Mouse (Mus musculus): ENCODE data around the gene Ppp1r16b. TPM values are rescaled to one million over a fixed set of nuclear protein-coding genes. Genes with fewer than 3 reads are reported as not detected.
A peak's percentile ranks its signal among the peaks of the same experiment; 100 is the strongest.

Ppp1r16b gene
- polyA plus RNA-seq, 1 experiment from 2014 or later: 2.8 TPM

DNA sequence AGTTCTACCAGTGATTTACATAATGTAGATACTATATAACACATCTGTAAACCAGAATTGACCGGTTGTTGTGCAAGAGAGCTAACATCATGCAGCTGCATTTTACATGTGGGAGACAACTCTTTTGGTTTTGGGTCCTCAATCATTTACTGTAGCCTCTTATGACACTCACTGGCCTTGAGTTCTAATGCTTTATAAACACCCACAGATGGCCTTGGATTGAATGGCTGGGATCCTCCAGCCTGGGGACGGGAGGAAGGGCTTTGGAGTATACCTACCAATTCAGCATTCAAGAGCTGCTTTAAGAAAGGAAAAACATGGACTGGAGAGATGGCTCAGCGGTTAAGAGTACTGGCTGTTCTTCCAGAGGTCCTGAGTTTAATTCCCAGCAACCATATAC lies 5.9 kb upstream of the Ppp1r16b start:
- WGBS: 77% methylated on average over 3 of the region's 3 CpGs
- no peaks in the 10 kb centered on the region for H3K36me3 ChIP-seq (ENCODE audit: control insufficient read depth, insufficient read depth, low read length)
- DNase-seq (ENCODE audit: low spot score): no peak

DNA sequence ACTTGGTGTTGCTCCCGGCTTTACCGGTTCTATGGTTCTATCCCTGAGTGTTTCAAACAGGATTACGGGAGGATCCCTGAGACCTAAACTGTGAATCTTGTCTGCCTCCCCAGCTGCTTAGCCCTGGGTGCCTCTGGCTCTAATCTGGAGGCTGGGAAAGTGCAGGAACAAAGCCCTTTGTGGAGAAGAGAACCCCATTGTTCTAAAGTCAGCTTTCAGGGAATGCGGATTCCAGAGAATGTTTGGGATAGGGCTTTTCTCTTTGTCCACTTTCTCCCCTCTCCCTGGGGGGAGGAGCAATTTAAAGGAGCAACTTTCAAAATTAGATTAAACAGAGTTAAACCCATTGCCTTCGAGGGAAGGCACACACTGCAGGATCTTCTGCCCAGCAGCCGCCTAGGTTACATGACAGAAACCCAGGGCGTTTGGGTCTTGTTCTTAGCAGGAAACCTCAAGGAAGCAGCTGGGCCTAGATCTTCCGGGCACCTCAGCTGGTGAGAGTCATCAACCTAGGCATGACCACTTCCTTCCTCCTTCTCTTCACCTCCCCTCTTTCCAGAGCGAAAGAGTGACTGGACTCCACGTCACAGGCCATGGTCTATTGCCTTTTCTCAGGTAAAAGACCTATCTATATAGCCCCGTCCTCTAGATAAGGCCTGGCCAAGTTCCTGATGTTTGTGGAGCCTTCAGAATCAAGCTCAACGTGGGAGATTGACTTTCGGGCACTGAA lies 1.0 kb downstream of the Ppp1r16b start:
- H3K36me3 ChIP-seq (ENCODE audit: control insufficient read depth, insufficient read depth, low read length): no peaks in the 10 kb centered on the region
- peak overlapping the region; percentile 99; the same call in 1 of the 2 replicates for H3K4me2 ChIP-seq (ENCODE audit: low read depth, low read length, severe bottlenecking)
- no peak overlapping the region; the same call in 1 of the 2 replicates for H3K9ac ChIP-seq (ENCODE audit: low read length)
- no peak overlapping the region for H3K4me3 ChIP-seq (ENCODE audit: low read depth, low read length)
- DNase-seq (ENCODE audit: low spot score) (no peak), ATAC-seq (replicated peaks; ENCODE audit: low FRiP score) (no peak)
- H3K9me3 ChIP-seq (ENCODE audit: control insufficient read depth, low read length): no peaks in the 10 kb centered on the region
- H3K4me1 ChIP-seq (replicated peaks; ENCODE audit: control insufficient read depth, insufficient read depth, low read length): peaks cover 13% of the 10 kb centered on the region
- WGBS: 26% methylated on average over 13 of the region's 13 CpGs
- peaks cover 26% of the 10 kb centered on the region for H3K27me3 ChIP-seq (ENCODE audit: control insufficient read depth, insufficient read depth, low read length)
- no peak overlapping the region for H3K27ac ChIP-seq (ENCODE audit: low read depth, low read length)

More for the DNA sequence above, 5.9 kb upstream of the Ppp1r16b start:
- no peak overlapping the region for H3K27ac ChIP-seq (ENCODE audit: low read depth, low read length)
- 0 out of 2 replicates have a peak, but pooled peaks cover 2% of the 10 kb centered on the region for H3K4me1 ChIP-seq (replicated peaks; ENCODE audit: control insufficient read depth, insufficient read depth, low read length)
- H3K4me2 ChIP-seq (ENCODE audit: low read depth, low read length, severe bottlenecking): no peak overlapping the region
- no peaks in the 10 kb centered on the region for H3K9me3 ChIP-seq (ENCODE audit: control insufficient read depth, low read length)
- no peak overlapping the region for H3K4me3 ChIP-seq (ENCODE audit: low read depth, low read length)
- no peaks in the 10 kb centered on the region for H3K27me3 ChIP-seq (ENCODE audit: control insufficient read depth, insufficient read depth, low read length)
- H3K9ac ChIP-seq (ENCODE audit: low read length): no peak overlapping the region
- ATAC-seq (replicated peaks; ENCODE audit: low FRiP score): no peak

DNA sequence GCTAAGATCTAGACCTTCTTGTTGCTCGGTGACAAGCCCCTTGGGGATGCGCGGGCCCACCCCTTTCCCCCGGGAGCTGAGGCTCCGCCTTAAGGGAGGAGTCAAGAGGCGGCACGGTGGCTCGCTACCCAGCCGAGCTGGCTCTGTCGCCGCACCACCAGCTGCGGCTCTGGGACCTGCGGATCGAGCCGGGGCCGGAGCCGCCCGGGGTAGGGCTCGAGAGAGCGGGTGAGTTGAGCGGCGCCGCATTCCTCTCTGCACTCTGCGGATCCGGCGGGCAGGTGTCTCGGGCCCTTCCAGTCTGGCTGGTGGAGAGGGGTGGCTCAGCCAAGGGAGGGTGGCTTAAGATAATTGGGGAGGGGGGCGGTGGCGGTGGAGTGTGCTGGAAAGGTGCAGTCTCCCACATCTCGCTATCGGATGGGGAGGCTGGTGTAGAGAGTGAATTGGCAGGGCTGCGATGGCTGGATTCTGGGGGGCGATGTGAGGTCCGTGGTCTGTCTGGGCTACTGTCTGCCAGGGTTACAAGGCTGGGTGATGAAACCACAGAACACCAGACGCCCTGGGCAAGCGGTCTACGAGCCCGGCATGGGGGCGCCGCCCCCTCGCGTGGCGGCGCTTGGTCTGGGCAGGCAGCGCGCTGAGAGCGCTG lies 1.9 kb downstream of the Ppp1r16b start:
- WGBS: under 1% methylated on average over 47 of the region's 47 CpGs
- no peak overlapping the region for H3K27ac ChIP-seq (ENCODE audit: low read depth, low read length)
- peaks cover 13% of the 10 kb centered on the region for H3K4me1 ChIP-seq (replicated peaks; ENCODE audit: control insufficient read depth, insufficient read depth, low read length)
- peak; percentile 86 for DNase-seq (ENCODE audit: low spot score)
- H3K4me3 ChIP-seq (ENCODE audit: low read depth, low read length): peak overlapping the region; percentile 52
- H3K9me3 ChIP-seq (ENCODE audit: control insufficient read depth, low read length): no peaks in the 10 kb centered on the region
- peaks cover 26% of the 10 kb centered on the region for H3K27me3 ChIP-seq (ENCODE audit: control insufficient read depth, insufficient read depth, low read length)
- peak; percentile 85 for ATAC-seq (replicated peaks; ENCODE audit: low FRiP score)
- H3K4me2 ChIP-seq (ENCODE audit: low read depth, low read length, severe bottlenecking): peak overlapping the region; percentile 99
- no peaks in the 10 kb centered on the region for H3K36me3 ChIP-seq (ENCODE audit: control insufficient read depth, insufficient read depth, low read length)
- H3K9ac ChIP-seq (ENCODE audit: low read length): peak overlapping the region; percentile 53

DNA sequence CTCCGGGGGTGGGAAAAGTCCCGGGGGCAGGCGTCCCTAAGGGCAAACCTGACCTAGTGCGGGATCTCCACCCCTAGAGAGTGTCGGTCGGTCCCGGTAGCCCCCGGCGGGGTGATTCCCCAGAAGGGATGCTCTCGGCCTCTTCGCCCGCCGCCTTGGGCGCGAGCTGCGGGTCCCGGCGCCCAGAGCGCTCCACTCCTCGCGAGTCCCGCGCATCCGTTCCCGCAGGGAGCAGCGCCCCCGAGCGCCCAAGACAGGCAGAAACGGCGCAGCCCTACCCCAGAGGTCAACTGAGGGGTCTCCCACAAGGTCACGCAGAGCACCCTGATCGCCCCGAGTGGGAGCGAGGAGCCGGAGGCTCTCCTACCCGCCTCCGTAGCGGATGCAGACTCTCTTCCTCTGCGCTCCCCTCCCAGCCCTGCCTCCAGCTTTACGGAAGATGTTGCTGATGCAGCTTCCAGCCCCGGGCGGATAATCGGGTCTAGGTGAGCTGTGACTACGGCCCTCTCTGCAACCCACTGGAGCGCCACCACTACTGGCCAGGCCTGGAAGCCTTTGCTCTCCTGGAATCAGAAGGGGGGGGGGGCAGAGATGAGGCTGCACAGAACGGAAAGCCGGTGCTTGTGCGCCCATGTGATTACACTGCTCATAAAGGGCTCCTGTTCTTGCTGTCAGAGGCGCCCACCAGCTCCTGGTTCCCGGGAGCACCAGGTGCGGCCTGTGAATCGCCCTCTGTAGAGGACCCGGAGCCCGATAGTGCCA lies 2.7 kb downstream of the Ppp1r16b start:
- Histone ChIP-seq H3K9ac (ENCODE audit: low read length) (peak overlapping the region; percentile 53), H3K27me3 (ENCODE audit: control insufficient read depth, insufficient read depth, low read length) (peaks cover 26% of the 10 kb centered on the region), H3K36me3 (ENCODE audit: control insufficient read depth, insufficient read depth, low read length) (no peaks in the 10 kb centered on the region), H3K4me1 (replicated peaks; ENCODE audit: control insufficient read depth, insufficient read depth, low read length) (peaks cover 13% of the 10 kb centered on the region), H3K27ac (ENCODE audit: low read depth, low read length) (no peak overlapping the region), H3K4me2 (ENCODE audit: low read depth, low read length, severe bottlenecking) (peak overlapping the region; percentile 99), H3K9me3 (ENCODE audit: control insufficient read depth, low read length) (no peaks in the 10 kb centered on the region), H3K4me3 (ENCODE audit: low read depth, low read length) (peak overlapping the region; percentile 52)
- peak; percentile 34 for ATAC-seq (replicated peaks; ENCODE audit: low FRiP score)
- peak; percentile 78 for DNase-seq (ENCODE audit: low spot score)
- under 1% methylated on average over 54 of the region's 54 CpGs for WGBS

DNA sequence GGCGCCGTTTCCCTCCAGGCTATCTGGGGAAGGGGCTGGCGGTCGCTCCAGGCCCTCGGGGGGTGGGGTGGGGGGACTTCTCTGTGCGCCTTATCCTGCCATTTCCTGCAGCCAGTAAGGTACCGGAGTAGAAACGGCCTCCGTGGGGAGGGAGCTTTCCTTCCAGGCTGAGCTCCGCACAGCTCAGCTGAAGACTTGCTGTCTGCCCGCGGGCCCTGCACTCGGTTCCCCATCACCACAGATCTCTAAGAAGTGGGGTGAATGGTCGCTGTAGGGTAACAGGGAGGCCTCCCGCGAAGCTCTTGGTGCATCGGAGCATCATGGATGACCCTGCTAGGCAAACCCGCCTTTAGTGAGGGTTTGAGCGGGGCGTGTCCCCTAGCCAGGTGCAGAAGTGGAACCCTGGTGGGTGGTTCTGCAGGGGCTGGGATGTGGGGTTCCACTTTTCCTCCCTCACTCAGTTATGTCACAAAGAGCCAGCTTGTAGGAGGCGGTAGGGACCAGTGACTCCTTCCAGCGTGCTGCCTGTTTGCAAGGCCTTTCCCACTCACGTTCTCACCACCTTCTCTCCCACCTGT lies 3.3 kb downstream of the Ppp1r16b start:
- ATAC-seq (replicated peaks; ENCODE audit: low FRiP score) (no peak), DNase-seq (ENCODE audit: low spot score) (no peak)
- Histone ChIP-seq H3K27ac (ENCODE audit: low read depth, low read length) (no peak overlapping the region), H3K4me2 (ENCODE audit: low read depth, low read length, severe bottlenecking) (peak overlapping the region; percentile 99), H3K36me3 (ENCODE audit: control insufficient read depth, insufficient read depth, low read length) (no peaks in the 10 kb centered on the region), H3K9me3 (ENCODE audit: control insufficient read depth, low read length) (no peaks in the 10 kb centered on the region), H3K4me1 (replicated peaks; ENCODE audit: control insufficient read depth, insufficient read depth, low read length) (peaks cover 15% of the 10 kb centered on the region), H3K27me3 (ENCODE audit: control insufficient read depth, insufficient read depth, low read length) (peaks cover 26% of the 10 kb centered on the region), H3K4me3 (ENCODE audit: low read depth, low read length) (peak overlapping the region; percentile 52), H3K9ac (ENCODE audit: low read length) (peak overlapping the region; percentile 53)
- 9% methylated on average over 23 of the region's 23 CpGs for WGBS

DNA sequence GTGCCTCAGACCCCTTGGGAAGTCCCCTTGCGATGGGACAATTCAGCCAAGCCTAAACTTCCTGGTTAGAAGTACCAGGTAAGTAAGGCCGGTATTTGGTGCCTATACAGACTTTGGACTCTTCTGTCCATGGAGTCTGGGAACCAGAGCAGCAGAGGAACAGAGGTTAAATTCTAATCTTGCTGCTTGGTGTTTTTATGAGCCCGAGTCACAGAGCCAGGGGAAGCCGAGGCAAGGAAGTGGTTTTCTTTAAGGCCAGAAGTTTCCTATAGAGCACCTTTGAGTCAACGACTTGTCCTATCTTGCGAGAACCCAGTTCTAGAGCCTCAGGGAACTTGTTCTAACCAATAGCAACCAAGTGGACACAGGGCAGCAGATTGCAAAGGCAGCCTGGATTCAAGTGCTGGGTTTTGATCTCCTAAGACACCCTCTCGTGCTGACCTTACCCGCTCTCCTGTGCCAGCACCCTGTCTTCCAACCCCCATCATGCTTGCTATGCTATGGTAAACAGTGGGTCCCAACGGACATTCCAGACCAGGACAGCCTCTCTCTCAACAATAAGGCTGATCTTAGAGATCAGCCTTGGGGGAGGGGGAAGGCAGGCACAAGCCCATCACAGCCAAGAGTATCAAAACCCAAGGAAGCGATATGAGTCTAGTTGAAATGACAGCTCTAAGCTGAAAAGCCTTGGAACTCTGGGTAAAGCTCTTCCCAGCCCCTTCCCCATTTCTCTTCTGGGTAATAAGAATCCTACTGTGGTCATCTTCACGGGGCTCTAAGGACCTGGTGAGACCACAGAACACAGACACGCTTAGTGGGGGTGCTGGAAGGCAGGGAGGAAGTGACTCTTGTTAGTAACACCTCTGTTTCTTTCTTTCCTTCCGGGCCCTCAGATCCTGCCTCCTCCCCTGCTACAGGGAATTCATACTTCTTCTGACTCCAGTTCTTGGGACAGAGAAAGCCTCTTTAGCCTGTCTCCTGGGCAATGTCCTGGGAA lies 4.3 kb downstream of the Ppp1r16b start:
- Histone ChIP-seq H3K27me3 (ENCODE audit: control insufficient read depth, insufficient read depth, low read length) (peaks cover 26% of the 10 kb centered on the region), H3K9ac (ENCODE audit: low read length) (no peak overlapping the region), H3K4me3 (ENCODE audit: low read depth, low read length) (no peak overlapping the region), H3K27ac (ENCODE audit: low read depth, low read length) (no peak overlapping the region), H3K4me1 (replicated peaks; ENCODE audit: control insufficient read depth, insufficient read depth, low read length) (peaks cover 15% of the 10 kb centered on the region), H3K4me2 (ENCODE audit: low read depth, low read length, severe bottlenecking) (no peak overlapping the region), H3K36me3 (ENCODE audit: control insufficient read depth, insufficient read depth, low read length) (no peaks in the 10 kb centered on the region), H3K9me3 (ENCODE audit: control insufficient read depth, low read length) (no peaks in the 10 kb centered on the region)
- DNase-seq (ENCODE audit: low spot score) (no peak), ATAC-seq (replicated peaks; ENCODE audit: low FRiP score) (no peak)
- WGBS: 71% methylated on average over 13 of the region's 13 CpGs

DNA sequence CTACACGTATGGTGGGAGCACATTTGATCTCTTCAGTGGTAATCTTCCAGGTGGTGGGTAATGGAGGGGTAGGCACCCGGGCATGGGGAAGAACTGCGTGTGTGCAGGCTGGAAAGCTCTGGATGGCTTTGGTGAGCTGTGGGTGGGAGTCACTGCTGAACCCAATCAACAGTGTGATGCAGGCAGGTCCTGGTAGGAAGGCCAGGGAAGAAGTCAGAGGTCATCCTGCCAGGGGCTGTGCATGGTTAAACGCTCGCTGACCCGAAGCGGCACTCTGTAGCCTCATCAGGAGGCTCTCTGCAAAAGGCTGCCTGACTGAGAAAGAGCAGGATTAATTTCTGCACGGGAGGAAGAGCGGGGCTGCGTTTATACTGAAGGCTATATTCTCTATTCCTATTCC lies 5.4 kb downstream of the Ppp1r16b start:
- H3K4me1 ChIP-seq (replicated peaks; ENCODE audit: control insufficient read depth, insufficient read depth, low read length): peaks cover 15% of the 10 kb centered on the region

More for the DNA sequence above, 5.4 kb downstream of the Ppp1r16b start:
- Histone ChIP-seq H3K4me2 (ENCODE audit: low read depth, low read length, severe bottlenecking) (no peak overlapping the region), H3K27me3 (ENCODE audit: control insufficient read depth, insufficient read depth, low read length) (peaks cover 26% of the 10 kb centered on the region), H3K9ac (ENCODE audit: low read length) (no peak overlapping the region), H3K27ac (ENCODE audit: low read depth, low read length) (no peak overlapping the region), H3K36me3 (ENCODE audit: control insufficient read depth, insufficient read depth, low read length) (no peaks in the 10 kb centered on the region), H3K4me3 (ENCODE audit: low read depth, low read length) (no peak overlapping the region), H3K9me3 (ENCODE audit: control insufficient read depth, low read length) (no peaks in the 10 kb centered on the region)
- no peak for ATAC-seq (replicated peaks; ENCODE audit: low FRiP score)
- no peak for DNase-seq (ENCODE audit: low spot score)
- 33% methylated on average over 10 of the region's 10 CpGs for WGBS

Measured in forebrain, embryonic 11.5 days (tissue).